Mouse (Mus musculus): ENCODE results near the gene Gm3404. TPM values are rescaled to one million over a fixed set of nuclear protein-coding genes. Genes with fewer than 3 reads are reported as not detected.
"Not testable (repeated sequence)": the region's sequence is repeated elsewhere in the genome, so short reads cannot be mapped to it uniquely, and the experiment has no call there.

Gene Gm3404
- polyA plus RNA-seq, 1 experiment from 2014 or later: not detected

- H3K27me3 ChIP-seq; ATAC-seq (ENCODE audit: low FRiP score, low read depth); H3K4me2 ChIP-seq (replicated peaks); H3K4me1 ChIP-seq; H3K36me3 ChIP-seq; H3K9me3 ChIP-seq; H3K9ac ChIP-seq; H3K27ac ChIP-seq; H3K4me3 ChIP-seq: not testable (repeated sequence)
- WGBS: 63% methylated on average over 6 of the region's 6 CpGs
Observed at GRCm38 (mm10) chr5:146571830-146572734, 46.5 kb downstream of the Gm3404 start.

- not testable (repeated sequence) for H3K4me3 ChIP-seq; H3K27me3 ChIP-seq; H3K27ac ChIP-seq; H3K9ac ChIP-seq; ATAC-seq (ENCODE audit: low FRiP score, low read depth); H3K4me1 ChIP-seq; H3K36me3 ChIP-seq; H3K9me3 ChIP-seq; H3K4me2 ChIP-seq (replicated peaks)
- 89% methylated on average over 4 of the region's 4 CpGs for WGBS
Observed at GRCm38 (mm10) chr5:146572735-146573042, 47.1 kb downstream of the Gm3404 start.

GRCm38 (mm10) chr5:146576668-146577067, 51.1 kb downstream of the Gm3404 start:
- Histone ChIP-seq H3K4me3 (no peak overlapping the region), H3K27me3 (0 out of 2 replicates have a peak, but pooled peaks cover 2% of the 10 kb centered on the region), H3K9ac (no peak overlapping the region), H3K27ac (no peak overlapping the region), H3K9me3 (no peaks in the 10 kb centered on the region), H3K4me1 (no peaks in the 10 kb centered on the region), H3K36me3 (no peaks in the 10 kb centered on the region), H3K4me2 (replicated peaks) (no peak overlapping the region)
- ATAC-seq (ENCODE audit: low FRiP score, low read depth): no peak
- WGBS: 90% methylated on average over 3 of the region's 3 CpGs

Other genes with a start within 250 kb of the Gm3404 start
- gene Wasf3, start 140.8 kb upstream of the Gm3404 start, polyA plus RNA-seq (2015; fragmentation: Nextera tagmentation; extraction: Ambion mirVana): 3.7 and 4.5 TPM in 2 replicates
- not detected in 2 replicates for gene Gm6408, start 43.8 kb upstream of the Gm3404 start, polyA plus RNA-seq (2015; fragmentation: Nextera tagmentation; extraction: Ambion mirVana)
- not detected in 2 replicates for gene Gm6370, start 34.4 kb upstream of the Gm3404 start, polyA plus RNA-seq (2015; fragmentation: Nextera tagmentation; extraction: Ambion mirVana)
- gene 4930449I24Rik, start 23.4 kb upstream of the Gm3404 start, polyA plus RNA-seq (2015; fragmentation: Nextera tagmentation; extraction: Ambion mirVana): not detected in 2 replicates
- not detected in 2 replicates for gene Gm3402, start 11.7 kb upstream of the Gm3404 start, polyA plus RNA-seq (2015; fragmentation: Nextera tagmentation; extraction: Ambion mirVana)
- not detected in 2 replicates for gene Gm3409, start 11.8 kb downstream of the Gm3404 start, polyA plus RNA-seq (2015; fragmentation: Nextera tagmentation; extraction: Ambion mirVana)
- gene Gm3415, start 30.3 kb downstream of the Gm3404 start, polyA plus RNA-seq (2015; fragmentation: Nextera tagmentation; extraction: Ambion mirVana): not detected in 2 replicates
- 0.17 and 0.22 TPM in 2 replicates for gene Gpr12, start 59.4 kb downstream of the Gm3404 start, polyA plus RNA-seq (2015; fragmentation: Nextera tagmentation; extraction: Ambion mirVana)